Mouse (Mus musculus): ENCODE measurements around the gene Ormdl2. TPM values are rescaled to one million over a fixed set of nuclear protein-coding genes. Genes with fewer than 3 reads are reported as not detected.

The Ormdl2 gene
- 58.2 and 61.7 TPM in 2 replicates for polyA plus RNA-seq (2015; fragmentation: Nextera tagmentation; extraction: Ambion mirVana)

- peak; percentile 99 for ATAC-seq (ENCODE audit: insufficient number of reproducible peaks, low FRiP score, low TSS enrichment, low read depth)
- Histone ChIP-seq H3K4me3 (replicated peaks) (peak within 1 kb of the TSS; percentile 61), H3K4me1 (peaks cover 14% of the 10 kb centered on the region), H3K27me3 (no peaks in the 10 kb centered on the region), H3K27ac (replicated peaks) (peak within 1 kb of the TSS; percentile 58), H3K4me2 (replicated peaks) (peak within 1 kb of the TSS; percentile 80), H3K9ac (peak within 1 kb of the TSS; percentile 47), H3K9me3 (replicated peaks) (no peaks in the 10 kb centered on the region), H3K36me3 (peaks cover 37% of the 10 kb centered on the region)
- under 1% methylated on average over 46 of the region's 46 CpGs for WGBS
Measured at GRCm38 (mm10) chr10:128821358-128822056, at the start of gene Ormdl2. Gene Ormdl2, minus strand, starts transcription at chr10:128821645.

- no peak overlapping the region for H3K27ac ChIP-seq (replicated peaks)
- H3K36me3 ChIP-seq: peaks cover 57% of the 10 kb centered on the region
- H3K9ac ChIP-seq: no peak overlapping the region
- H3K4me3 ChIP-seq (replicated peaks): no peak overlapping the region
- H3K4me1 ChIP-seq: no peaks in the 10 kb centered on the region
- whole genome bisulfite sequencing: 82% methylated on average over 3 of the region's 3 CpGs
- H3K27me3 ChIP-seq: no peaks in the 10 kb centered on the region
- ATAC-seq (ENCODE audit: insufficient number of reproducible peaks, low FRiP score, low TSS enrichment, low read depth): no peak
- no peaks in the 10 kb centered on the region for H3K9me3 ChIP-seq (replicated peaks)
- no peak overlapping the region for H3K4me2 ChIP-seq (replicated peaks)
Measured at GRCm38 (mm10) chr10:128870341-128870740, 48.9 kb upstream of the Ormdl2 start.

- Histone ChIP-seq H3K27ac (replicated peaks) (no peak overlapping the region), H3K27me3 (no peaks in the 10 kb centered on the region), H3K4me2 (replicated peaks) (no peak overlapping the region), H3K36me3 (peaks cover 34% of the 10 kb centered on the region), H3K4me1 (no peaks in the 10 kb centered on the region), H3K4me3 (replicated peaks) (no peak overlapping the region), H3K9me3 (replicated peaks) (no peaks in the 10 kb centered on the region), H3K9ac (no peak overlapping the region)
- ATAC-seq (ENCODE audit: insufficient number of reproducible peaks, low FRiP score, low TSS enrichment, low read depth): no peak
- 96% methylated on average over 1 of the region's 1 CpGs for WGBS
Measured at GRCm38 (mm10) chr10:128866518-128866917, 45.1 kb upstream of the Ormdl2 start.

GRCm38 (mm10) chr10:128866042-128866441, 44.6 kb upstream of the Ormdl2 start:
- 86% methylated on average over 3 of the region's 3 CpGs for WGBS
- Histone ChIP-seq H3K36me3 (peaks cover 31% of the 10 kb centered on the region), H3K27me3 (no peaks in the 10 kb centered on the region), H3K9ac (no peak overlapping the region), H3K4me1 (no peaks in the 10 kb centered on the region), H3K9me3 (replicated peaks) (no peaks in the 10 kb centered on the region), H3K4me3 (replicated peaks) (no peak overlapping the region), H3K4me2 (replicated peaks) (no peak overlapping the region), H3K27ac (replicated peaks) (no peak overlapping the region)
- ATAC-seq (ENCODE audit: insufficient number of reproducible peaks, low FRiP score, low TSS enrichment, low read depth): no peak

- no peak for ATAC-seq (ENCODE audit: insufficient number of reproducible peaks, low FRiP score, low TSS enrichment, low read depth)
- no peak overlapping the region for H3K27ac ChIP-seq (replicated peaks)
- no peak overlapping the region for H3K4me2 ChIP-seq (replicated peaks)
- no peaks in the 10 kb centered on the region for H3K4me1 ChIP-seq
- H3K9me3 ChIP-seq (replicated peaks): no peaks in the 10 kb centered on the region
- H3K36me3 ChIP-seq: peaks cover 32% of the 10 kb centered on the region
- H3K4me3 ChIP-seq (replicated peaks): no peak overlapping the region
- H3K9ac ChIP-seq: no peak overlapping the region
- H3K27me3 ChIP-seq: no peaks in the 10 kb centered on the region
Measured at GRCm38 (mm10) chr10:128861176-128861575, 39.7 kb upstream of the Ormdl2 start.

- Histone ChIP-seq H3K4me1 (no peaks in the 10 kb centered on the region), H3K36me3 (peaks cover 54% of the 10 kb centered on the region), H3K9ac (no peak overlapping the region), H3K9me3 (replicated peaks) (no peaks in the 10 kb centered on the region), H3K4me2 (replicated peaks) (no peak overlapping the region), H3K27ac (replicated peaks) (no peak overlapping the region), H3K4me3 (replicated peaks) (no peak overlapping the region), H3K27me3 (no peaks in the 10 kb centered on the region)
- no peak for ATAC-seq (ENCODE audit: insufficient number of reproducible peaks, low FRiP score, low TSS enrichment, low read depth)
- 61% methylated on average over 3 of the region's 3 CpGs for WGBS
Measured at GRCm38 (mm10) chr10:128850339-128850738, 28.9 kb upstream of the Ormdl2 start.

GRCm38 (mm10) chr10:128848426-128848825, 27.0 kb upstream of the Ormdl2 start:
- H3K27ac ChIP-seq (replicated peaks): no peak overlapping the region
- no peak overlapping the region for H3K9ac ChIP-seq
- H3K9me3 ChIP-seq (replicated peaks): no peaks in the 10 kb centered on the region
- no peaks in the 10 kb centered on the region for H3K4me1 ChIP-seq
- ATAC-seq (ENCODE audit: insufficient number of reproducible peaks, low FRiP score, low TSS enrichment, low read depth): no peak
- no peak overlapping the region for H3K4me2 ChIP-seq (replicated peaks)
- no peak overlapping the region for H3K4me3 ChIP-seq (replicated peaks)
- H3K36me3 ChIP-seq: peaks cover 58% of the 10 kb centered on the region
- WGBS: 80% methylated on average over 2 of the region's 2 CpGs
- no peaks in the 10 kb centered on the region for H3K27me3 ChIP-seq

DNA sequence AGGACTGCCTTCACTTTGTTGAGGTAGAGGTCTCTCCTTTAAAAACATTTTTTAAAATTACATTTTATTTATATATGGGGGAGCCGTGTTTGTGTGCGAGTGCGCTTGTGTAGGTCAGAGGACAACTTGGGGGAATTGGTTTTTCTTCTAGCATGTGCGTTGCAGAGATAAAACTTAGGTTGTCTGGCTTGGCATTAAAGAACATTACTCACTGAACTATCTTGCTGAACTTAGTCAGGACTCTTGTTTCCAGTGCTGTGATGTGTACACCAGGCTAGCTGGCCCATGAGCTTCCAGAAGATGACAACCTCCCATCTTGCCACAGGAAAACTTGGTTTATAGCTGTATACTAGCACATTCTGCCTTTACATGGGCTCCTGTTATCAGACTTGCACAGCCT, 25.2 kb upstream of the Ormdl2 start:
- 95% methylated on average over 4 of the region's 4 CpGs for WGBS

GRCm38 (mm10) chr10:128845516-128845915, 24.1 kb upstream of the Ormdl2 start:
- H3K9ac ChIP-seq: no peak overlapping the region

More for the DNA sequence above, 25.2 kb upstream of the Ormdl2 start:
- no peak for ATAC-seq (ENCODE audit: insufficient number of reproducible peaks, low FRiP score, low TSS enrichment, low read depth)
- Histone ChIP-seq H3K27me3 (no peaks in the 10 kb centered on the region), H3K9ac (no peak overlapping the region), H3K4me2 (replicated peaks) (no peak overlapping the region), H3K4me3 (replicated peaks) (no peak overlapping the region), H3K27ac (replicated peaks) (no peak overlapping the region), H3K4me1 (no peaks in the 10 kb centered on the region), H3K9me3 (replicated peaks) (no peaks in the 10 kb centered on the region), H3K36me3 (peaks cover 66% of the 10 kb centered on the region)

GRCm38 (mm10) chr10:128843260-128843659, 21.8 kb upstream of the Ormdl2 start:
- H3K4me1 ChIP-seq: no peaks in the 10 kb centered on the region
- H3K27me3 ChIP-seq: no peaks in the 10 kb centered on the region
- no peak overlapping the region for H3K9ac ChIP-seq
- no peak overlapping the region for H3K4me3 ChIP-seq (replicated peaks)
- H3K36me3 ChIP-seq: peaks cover 67% of the 10 kb centered on the region
- whole genome bisulfite sequencing: 94% methylated on average over 5 of the region's 5 CpGs
- no peak for ATAC-seq (ENCODE audit: insufficient number of reproducible peaks, low FRiP score, low TSS enrichment, low read depth)
- no peak overlapping the region for H3K4me2 ChIP-seq (replicated peaks)
- H3K9me3 ChIP-seq (replicated peaks): no peaks in the 10 kb centered on the region
- no peak overlapping the region for H3K27ac ChIP-seq (replicated peaks)

More at GRCm38 (mm10) chr10:128845516-128845915, 24.1 kb upstream of the Ormdl2 start:
- no peak for ATAC-seq (ENCODE audit: insufficient number of reproducible peaks, low FRiP score, low TSS enrichment, low read depth)
- Histone ChIP-seq H3K4me2 (replicated peaks) (no peak overlapping the region), H3K4me3 (replicated peaks) (no peak overlapping the region), H3K9me3 (replicated peaks) (no peaks in the 10 kb centered on the region), H3K27ac (replicated peaks) (no peak overlapping the region), H3K27me3 (no peaks in the 10 kb centered on the region), H3K4me1 (no peaks in the 10 kb centered on the region), H3K36me3 (peaks cover 72% of the 10 kb centered on the region)
- WGBS: 73% methylated on average over 2 of the region's 2 CpGs

GRCm38 (mm10) chr10:128840612-128841011, 19.2 kb upstream of the Ormdl2 start:
- Histone ChIP-seq H3K9ac (no peak overlapping the region), H3K4me2 (replicated peaks) (no peak overlapping the region), H3K27me3 (no peaks in the 10 kb centered on the region), H3K4me3 (replicated peaks) (no peak overlapping the region), H3K9me3 (replicated peaks) (no peaks in the 10 kb centered on the region), H3K27ac (replicated peaks) (no peak overlapping the region), H3K36me3 (peaks cover 69% of the 10 kb centered on the region), H3K4me1 (no peaks in the 10 kb centered on the region)
- no peak for ATAC-seq (ENCODE audit: insufficient number of reproducible peaks, low FRiP score, low TSS enrichment, low read depth)

GRCm38 (mm10) chr10:128839434-128839833, 18.0 kb upstream of the Ormdl2 start:
- no peaks in the 10 kb centered on the region for H3K27me3 ChIP-seq
- H3K9me3 ChIP-seq (replicated peaks): no peaks in the 10 kb centered on the region
- peaks cover 66% of the 10 kb centered on the region for H3K36me3 ChIP-seq
- no peaks in the 10 kb centered on the region for H3K4me1 ChIP-seq
- no peak overlapping the region for H3K4me2 ChIP-seq (replicated peaks)
- H3K9ac ChIP-seq: no peak overlapping the region
- ATAC-seq (ENCODE audit: insufficient number of reproducible peaks, low FRiP score, low TSS enrichment, low read depth): no peak
- H3K27ac ChIP-seq (replicated peaks): no peak overlapping the region
- H3K4me3 ChIP-seq (replicated peaks): no peak overlapping the region

Data from embryonic facial prominence, embryonic 15.5 days (tissue).